Mouse (Mus musculus): ENCODE measurements around the gene Zfp318.

Gene Zfp318

GRCm38 (mm10) chr17:46446264-46446663, 62.7 kb downstream of the Zfp318 start:
- DNase-seq (ENCODE audit: low spot score in 2 of 2): no peak

- DNase-seq (ENCODE audit: low spot score in 2 of 2): no peak
Observed at GRCm38 (mm10) chr17:46452683-46453082, 69.2 kb downstream of the Zfp318 start.

GRCm38 (mm10) chr17:46453302-46453948, 69.9 kb downstream of the Zfp318 start:
- DNase-seq (ENCODE audit: low spot score in 2 of 2): no peak

GRCm38 (mm10) chr17:46453970-46454411, 70.5 kb downstream of the Zfp318 start:
- DNase-seq (ENCODE audit: low spot score in 2 of 2): no peak

- DNase-seq (ENCODE audit: low spot score in 2 of 2): no peak
Observed at GRCm38 (mm10) chr17:46454539-46454938, 71.0 kb downstream of the Zfp318 start.

- no peak for DNase-seq (ENCODE audit: low spot score in 2 of 2)
Observed at GRCm38 (mm10) chr17:46455110-46455691, 71.7 kb downstream of the Zfp318 start.

GRCm38 (mm10) chr17:46457791-46458190, 74.3 kb downstream of the Zfp318 start:
- no peak for DNase-seq (ENCODE audit: low spot score in 2 of 2)

GRCm38 (mm10) chr17:46458439-46458838, 74.9 kb downstream of the Zfp318 start:
- no peak for DNase-seq (ENCODE audit: low spot score in 2 of 2)

GRCm38 (mm10) chr17:46460673-46461072, 77.1 kb downstream of the Zfp318 start:
- DNase-seq (ENCODE audit: low spot score in 2 of 2): no peak

GRCm38 (mm10) chr17:46461347-46461746, 77.8 kb downstream of the Zfp318 start:
- no peak for DNase-seq (ENCODE audit: low spot score in 2 of 2)

- no peak for DNase-seq (ENCODE audit: low spot score in 2 of 2)
Observed at GRCm38 (mm10) chr17:46462226-46462625, 78.7 kb downstream of the Zfp318 start.

- no peak for DNase-seq (ENCODE audit: low spot score in 2 of 2)
Observed at GRCm38 (mm10) chr17:46467830-46468229, 84.3 kb downstream of the Zfp318 start.
